Mouse (Mus musculus) heart, adult 11 months (tissue): ENCODE data around the gene D330020A13Rik.
A peak's percentile ranks its signal among the peaks of the same experiment; 100 is the strongest.
"Not testable (repeated sequence)": the region's sequence is repeated elsewhere in the genome, so short reads cannot be mapped to it uniquely, and the experiment has no call there.

ENCODE experiments used
- DNase-seq: peaks from one replicate; pipeline ENCODE4 v3.0.0; 2022

Gene D330020A13Rik

DNA sequence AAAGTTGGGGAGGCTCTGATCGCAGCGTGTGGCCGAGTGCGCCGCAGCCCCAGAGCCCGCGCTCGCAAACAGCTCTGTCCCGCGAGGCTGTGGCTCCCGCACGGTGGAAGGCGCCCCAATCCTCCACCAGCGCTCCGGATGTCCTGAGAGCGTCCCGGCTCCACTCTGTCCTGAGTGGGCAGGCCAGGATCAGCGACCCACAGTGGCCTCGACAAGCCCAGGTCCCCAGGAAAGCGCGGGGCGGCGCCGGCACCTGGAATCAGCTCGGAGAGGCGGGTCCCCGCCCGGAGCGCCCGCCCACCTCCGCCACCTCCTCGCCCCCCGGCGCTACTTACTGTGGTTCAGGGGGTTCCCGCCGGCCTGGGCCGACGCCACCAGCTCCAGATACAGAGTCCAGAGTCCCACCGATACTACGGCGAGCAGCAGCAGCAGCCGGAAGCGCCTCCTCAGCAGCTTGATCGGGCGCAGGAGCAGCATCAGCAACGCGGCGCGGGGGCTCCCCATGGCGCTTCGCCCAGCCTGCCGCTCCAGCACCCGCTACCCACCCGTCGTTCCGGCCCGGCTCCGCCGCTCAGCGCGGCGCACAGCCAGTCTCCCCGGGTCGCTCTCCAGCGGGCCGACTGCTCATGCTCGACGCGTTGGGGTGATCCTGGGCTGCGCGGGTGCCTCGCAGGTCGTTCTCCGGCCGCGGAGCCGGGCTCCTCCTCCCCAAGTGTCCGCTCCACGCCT is at the start of gene D330020A13Rik, which contains the start of gene B4galnt3:
Gene D330020A13Rik, plus strand, starts transcription at position 309 of the 729 bp plus-strand sequence.
Gene B4galnt3, minus strand, starts transcription at position 504 of the 729 bp plus-strand sequence.
- DNase-seq, result no peak

DNA sequence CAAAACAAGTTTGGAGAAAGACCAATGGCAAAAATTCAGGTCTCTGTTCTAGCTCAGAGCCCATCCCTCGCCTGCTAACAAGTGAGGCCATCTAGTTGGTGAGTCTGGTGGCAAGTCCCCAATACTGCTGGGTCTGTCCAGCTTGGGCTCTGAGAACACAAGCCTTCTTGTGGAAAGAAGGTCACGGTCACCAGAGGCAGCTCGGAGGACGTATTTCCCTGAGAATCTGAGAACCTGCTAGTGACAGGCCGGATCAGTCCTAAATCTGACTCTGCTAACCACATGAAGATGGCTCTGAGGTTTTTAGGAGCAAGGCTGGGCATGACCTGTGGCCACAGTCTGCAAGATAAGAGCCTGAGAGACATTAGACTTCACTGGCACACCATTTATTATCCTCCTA is 47.5 kb upstream of the D330020A13Rik start:
- no peak for DNase-seq

DNA sequence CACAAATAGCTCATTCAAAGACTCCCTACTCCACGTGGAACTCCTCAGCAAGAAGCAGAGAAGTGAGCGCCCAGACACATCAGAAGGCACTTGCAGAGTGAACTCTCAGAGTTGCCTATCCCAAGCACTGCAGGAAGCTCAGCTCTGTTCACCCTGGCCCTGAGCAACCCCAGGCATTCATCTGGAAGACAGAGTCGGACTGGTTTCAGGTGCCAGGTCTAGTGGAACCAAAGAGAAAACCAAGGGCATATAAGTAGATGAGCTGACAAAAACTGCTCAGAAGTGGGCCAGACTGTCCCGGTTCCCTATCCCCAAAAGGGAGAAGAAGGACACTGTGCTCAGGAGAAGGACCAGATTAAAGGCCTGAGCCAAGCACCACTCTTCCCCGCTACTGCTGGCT is 44.3 kb upstream of the D330020A13Rik start:
- DNase-seq, result no peak

DNA sequence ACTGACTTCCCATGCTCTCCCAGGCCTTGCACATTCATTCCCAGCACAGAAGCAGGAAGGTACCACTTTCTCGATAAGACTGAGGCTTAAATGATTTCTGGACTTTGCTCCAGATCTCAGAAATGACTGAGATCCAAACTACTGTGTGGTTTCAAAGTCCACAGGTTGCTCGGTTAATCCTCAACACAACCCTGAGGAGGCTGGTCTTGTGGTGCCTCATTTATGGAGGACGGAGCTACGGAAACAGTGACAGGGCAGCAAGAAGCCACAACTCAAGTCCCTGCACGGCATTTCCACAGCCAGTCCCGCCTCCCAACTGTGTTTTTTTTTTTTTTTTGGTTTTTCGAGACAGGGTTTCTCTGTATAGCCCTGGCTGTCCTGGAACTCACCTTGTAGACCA is 43.2 kb upstream of the D330020A13Rik start:
- DNase-seq, result no peak

DNA sequence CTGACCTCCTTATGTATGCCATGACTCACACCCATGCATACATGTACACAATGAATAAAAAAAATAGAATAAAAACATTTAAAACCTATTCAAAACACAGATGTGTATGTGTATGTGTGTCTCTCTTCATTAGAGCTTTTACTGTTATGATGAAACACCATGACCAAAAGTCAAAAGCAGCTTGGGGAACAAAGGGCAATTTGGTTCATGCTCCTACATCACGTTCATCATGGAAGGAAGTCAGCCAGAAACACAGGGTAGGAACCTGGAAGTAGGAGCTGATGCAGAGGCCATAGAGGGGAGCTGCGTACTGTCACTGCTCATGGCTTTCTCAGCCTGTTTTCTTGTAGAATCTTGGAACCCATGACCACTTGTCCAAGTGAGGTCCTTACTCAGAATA is 41.4 kb upstream of the D330020A13Rik start:
- DNase-seq, result no peak

DNA sequence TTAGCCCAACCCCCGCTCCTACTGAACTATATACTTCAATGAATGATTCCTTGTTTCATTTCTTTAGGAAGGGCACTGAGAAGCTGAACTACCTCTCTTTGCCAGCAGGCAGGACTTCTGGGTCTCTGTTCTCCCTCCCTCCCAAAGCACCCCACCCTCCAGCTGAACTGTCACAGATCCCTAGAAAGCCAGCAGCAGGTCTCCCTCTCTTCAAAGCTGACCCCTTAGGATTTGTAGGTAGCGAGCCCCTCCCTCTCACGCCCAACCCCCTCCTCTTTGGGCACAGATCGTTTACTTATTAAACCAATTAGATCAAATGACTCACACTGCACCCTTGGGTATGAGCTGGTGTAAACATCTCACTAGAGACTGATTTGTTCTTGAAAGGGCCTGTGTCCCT is 39.5 kb upstream of the D330020A13Rik start:
- DNase-seq, result no peak

DNA sequence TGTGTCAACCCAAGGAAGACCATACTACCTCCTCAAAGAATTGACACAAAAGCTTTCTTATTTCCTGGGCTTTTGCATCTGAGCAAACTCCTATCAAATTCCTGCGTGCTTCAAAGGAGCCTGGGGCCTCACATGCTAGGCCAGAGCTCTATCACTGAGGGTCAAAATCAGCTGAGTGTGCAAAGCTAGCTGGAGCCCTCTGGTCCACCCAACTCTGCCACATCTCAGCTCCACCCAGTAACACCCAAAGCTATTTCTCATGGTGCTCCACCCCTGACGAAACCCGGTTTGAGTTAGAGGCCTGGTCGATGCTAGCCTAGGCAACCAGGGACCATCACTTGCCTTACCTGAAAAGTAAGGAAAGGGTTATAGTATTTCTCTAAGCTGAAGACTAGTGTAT is 39.0 kb upstream of the D330020A13Rik start:
- DNase-seq, result no peak

DNA sequence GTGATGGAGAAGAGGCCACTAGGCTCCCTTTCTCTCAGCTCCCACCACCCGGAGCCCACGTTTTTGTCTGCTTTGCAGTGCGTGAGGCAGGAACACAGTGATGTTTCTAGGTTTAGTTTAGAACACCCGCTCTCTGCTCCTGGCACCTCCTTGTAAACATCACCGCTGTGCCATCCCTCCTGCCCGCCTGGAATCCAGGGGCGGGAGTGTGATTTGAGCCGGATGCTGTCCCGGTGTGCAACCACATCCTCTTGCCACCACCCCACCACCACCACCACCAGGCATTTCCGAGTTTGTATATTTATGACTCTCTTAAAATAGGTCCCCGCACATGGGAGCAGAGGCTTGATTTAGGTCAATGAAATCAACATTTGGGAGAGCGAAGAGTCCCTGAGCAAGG is 38.5 kb upstream of the D330020A13Rik start:
- no peak for DNase-seq

DNA sequence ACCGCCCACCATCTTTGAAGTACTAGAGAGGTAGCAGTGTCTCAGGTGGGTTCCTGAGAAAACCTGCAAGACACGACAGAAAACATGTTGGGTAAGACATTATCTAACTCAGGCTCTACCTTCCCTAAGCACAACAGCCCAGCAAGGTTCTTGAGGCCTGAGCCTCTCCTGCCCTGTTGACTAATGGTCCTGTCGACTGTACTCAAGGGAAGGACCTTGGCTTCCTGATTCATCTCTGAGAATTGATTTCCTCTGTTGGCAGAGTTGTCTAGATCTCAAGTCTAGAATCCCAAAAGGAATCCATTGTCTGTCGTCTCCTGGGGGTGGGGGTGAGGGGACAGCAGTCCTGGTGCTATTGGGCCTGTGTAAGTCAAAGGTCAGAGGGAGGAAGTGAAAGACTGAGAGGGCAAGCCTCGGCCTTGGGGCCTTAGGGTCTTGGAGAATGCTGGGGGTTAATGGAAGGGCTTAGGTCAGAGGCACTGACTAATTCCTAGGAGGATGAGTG is 37.7 kb upstream of the D330020A13Rik start:
- no peak for DNase-seq

DNA sequence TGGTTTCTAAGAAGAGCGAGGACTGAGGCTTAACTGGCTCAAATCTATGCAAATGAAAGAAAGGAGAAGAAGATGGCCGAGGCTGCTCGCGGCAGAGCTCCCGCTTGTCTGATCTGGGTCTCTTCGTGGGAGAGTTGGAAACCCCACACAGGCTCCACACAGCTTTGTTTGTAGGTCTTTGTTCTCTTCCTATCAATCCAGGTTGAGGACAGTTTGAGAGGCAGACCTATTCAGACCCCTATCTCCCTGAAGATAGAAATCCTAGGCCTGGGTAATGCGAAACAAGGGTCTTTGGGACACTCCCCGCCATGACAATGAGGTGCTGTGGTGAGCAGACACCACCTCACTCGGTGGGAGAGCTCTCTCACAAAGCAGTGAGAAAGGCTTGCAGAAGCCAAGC is 34.7 kb upstream of the D330020A13Rik start:
- DNase-seq, result no peak

DNA sequence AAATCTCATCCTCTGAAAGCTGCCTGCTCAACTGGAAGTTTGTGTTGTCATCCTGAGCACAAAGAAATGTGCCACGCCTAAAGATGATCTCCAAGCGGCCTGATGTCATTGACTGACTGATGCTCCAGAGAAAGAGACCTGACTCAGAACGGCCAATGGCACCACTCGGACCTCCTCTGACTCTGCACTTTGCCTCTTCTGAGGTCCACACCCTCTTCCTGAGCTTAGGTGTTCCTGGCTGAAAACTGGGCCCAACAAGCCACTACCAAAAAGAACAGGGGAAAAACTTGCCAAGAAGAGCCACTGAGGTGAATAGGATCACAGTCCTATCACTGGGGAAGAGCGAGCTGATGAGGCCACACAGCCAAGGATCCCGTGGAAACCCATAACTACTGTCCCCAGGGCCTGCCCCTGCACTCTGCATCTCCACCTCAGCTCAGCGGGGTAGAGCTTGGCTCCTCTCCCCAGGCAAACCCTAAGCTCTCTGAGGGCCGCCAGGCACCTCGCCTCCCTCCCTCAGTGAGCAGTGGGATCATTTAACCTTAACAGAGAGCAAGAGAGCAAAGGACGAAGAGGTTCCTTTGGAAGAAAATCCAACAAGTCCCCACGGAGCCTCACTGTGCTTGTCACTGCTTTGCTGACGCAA is 31.2 kb upstream of the D330020A13Rik start:
- no peak for DNase-seq

DNA sequence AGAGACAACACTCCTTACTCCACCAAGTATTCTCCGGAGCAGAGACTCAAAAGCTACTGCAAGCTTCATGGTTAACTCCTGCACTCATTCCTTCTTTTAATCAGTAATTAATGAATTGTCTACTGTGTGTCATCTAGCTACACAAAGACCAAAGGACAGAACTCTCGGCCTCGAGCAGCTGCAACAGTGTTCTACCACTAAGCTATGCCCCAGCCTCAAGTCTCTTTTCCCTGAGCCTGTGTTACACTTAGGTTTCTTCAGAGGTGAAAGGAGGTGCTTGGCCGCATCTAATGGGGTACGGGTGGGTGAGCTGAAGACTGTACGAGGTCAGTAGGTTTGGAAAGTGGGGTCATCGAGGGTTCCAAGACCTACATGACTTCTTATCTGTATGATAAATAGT is 30.6 kb upstream of the D330020A13Rik start:
- peak; percentile 86 for DNase-seq

DNA sequence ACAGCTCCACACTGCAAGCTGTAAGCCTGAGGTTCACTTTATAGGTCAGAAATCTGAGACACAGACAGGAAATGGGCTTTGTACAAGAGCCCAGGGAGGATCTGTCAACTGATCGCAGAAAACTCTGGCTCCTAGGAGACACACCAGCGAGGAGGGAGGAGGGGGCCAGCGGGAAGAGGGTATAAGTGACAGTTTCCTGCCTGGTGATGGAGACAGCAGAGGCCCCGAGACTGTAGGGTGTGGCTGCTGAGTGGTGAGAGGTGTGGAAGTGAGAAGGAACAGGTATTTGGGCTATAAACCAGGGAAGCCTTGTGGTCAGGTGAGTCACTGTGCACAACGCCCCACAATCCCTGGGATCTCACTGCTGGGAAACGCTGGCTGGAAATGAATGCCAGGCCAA is 30.0 kb upstream of the D330020A13Rik start:
- no peak for DNase-seq

DNA sequence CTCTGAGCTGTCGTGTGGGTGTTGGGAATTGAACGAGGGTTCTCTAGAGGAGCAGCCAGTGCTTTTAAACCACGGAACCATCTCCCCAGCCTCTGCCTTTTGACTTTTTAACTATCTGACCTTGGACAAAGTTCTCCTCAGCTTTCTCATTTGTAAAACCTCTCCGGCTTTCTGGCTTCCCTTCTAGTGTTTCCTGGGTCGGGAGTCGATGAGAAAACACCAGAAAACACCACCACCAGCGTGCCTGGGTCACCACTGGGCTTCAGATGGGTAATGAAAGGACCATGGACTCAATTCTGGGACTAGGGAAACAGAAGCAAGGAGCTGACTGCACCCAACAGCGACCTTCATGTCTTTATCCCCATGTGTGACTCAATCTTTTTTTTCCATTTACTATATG is 20.0 kb upstream of the D330020A13Rik start:
- no peak for DNase-seq

DNA sequence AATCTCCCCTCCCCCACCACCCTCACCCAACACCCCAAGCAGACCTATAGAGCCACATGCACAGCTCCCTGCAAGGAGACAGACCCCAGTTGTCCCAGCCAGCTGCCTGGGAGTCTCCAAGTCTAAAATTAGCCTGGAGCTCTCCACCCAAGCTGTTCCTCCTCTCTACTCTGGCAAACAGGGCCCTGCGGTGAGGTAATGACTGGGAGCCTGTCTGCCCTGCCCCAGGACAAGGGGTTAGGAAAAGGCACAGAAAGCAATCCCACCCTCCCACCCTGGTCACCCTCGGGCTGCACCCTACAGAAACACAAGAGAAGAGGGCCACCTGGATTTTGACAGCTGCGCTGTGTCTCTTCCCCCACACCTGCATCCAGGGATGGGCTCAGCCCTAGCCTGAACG is 19.3 kb upstream of the D330020A13Rik start:
- DNase-seq, result peak; percentile 97

DNA sequence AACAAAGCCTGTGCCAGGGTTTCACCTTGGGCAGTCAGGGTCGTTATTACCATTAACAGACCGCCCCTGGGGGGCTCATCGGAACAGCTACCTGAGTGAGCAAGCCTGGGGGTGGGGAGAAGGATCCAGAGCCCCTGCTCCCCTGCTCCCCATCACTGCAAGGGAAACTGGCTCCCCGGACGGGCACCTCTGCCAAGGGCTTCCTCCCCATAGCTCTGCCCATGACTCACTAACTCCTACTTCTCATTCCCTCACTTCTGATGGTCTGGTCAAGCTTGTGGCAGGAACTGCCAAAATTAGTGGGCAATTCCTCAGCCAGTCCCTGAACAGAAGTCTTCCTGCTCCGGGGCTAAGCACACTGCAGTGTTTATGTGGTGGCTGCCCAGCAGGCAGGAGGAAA is 18.9 kb upstream of the D330020A13Rik start:
- DNase-seq, result peak; percentile 88

DNA sequence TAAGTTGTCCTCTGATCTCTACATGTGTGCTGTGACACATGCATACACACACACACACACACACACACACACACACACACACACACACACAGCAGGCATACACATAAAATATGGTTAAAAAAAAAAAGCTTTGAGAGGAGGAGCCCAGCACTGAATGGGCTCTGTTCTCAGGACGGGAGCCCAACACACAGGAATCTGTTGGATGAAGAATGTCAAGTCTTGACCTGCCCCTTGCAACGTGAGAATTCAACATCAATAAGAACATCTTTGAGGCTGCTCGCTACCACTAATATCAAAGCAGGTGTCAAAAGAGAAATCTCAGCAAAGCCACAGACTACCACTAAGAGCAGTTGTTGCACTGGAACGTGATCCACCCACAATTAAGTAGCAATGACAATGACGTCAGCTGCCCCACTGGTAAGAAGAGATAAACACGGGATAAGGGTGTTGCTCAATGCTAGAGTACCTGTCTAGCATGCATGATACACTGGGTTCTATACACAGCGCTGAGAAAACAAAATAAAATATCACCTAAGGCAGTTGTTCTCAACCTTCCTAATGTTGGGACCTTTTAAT is 17.2 kb upstream of the D330020A13Rik start:
- no peak for DNase-seq

DNA sequence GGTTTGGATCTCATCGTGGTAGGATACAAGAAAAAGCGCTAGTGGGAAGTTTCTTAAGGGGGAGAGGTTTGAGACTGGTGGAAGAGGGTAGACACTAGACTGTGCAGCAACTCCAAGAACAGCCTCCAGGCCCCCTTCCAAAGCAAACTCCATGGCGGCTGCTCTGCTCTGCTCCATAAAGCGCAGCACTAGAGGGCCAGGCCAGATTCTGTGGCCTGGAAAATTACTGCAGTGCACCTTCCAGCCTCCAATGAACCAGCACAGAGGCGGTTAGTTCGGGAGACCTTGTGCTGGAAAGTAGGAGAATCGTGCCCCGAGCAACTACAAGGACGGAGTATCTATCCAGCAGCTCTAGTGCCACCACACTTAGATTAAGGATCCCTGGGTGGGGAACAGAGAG is 6.9 kb upstream of the D330020A13Rik start:
- DNase-seq, result no peak

DNA sequence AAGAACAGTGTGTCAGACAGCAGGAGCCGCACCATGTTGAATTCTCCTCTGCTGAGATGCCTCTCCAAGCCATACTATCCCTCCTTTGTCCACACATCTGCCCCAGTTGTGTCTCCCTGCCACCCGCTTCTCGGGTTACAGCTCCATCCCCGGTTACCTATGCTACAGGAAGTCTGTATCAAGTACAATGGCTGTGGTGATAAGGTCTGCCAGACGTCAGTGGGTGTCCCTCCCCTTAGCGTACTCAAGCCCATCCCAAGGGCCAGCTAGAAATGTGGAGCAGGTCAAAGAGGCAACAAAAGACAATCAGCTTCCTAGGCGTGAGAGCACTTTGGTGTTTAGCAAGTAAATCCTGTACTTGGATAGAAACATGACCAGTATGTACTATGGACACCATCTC is 5.6 kb upstream of the D330020A13Rik start:
- no peak for DNase-seq

DNA sequence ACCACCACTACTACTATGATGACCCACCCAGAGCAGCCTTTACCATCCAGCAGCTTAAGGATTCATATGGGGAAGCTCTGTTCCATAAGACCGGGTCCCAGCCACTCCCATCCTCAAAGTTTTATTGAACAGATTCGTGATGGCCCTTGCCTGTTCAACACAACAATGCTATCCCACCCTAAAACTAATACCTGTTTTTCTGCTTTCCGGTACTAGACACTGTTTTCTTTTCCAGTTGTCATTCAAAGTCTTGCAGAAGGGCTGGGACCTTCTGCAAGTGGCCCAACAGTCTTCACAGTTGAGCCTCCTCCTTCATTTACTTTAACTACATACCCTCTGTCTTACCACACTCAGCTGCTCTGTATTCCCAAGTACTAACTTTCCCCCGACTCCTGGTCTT is 4.7 kb upstream of the D330020A13Rik start:
- no peak for DNase-seq

DNA sequence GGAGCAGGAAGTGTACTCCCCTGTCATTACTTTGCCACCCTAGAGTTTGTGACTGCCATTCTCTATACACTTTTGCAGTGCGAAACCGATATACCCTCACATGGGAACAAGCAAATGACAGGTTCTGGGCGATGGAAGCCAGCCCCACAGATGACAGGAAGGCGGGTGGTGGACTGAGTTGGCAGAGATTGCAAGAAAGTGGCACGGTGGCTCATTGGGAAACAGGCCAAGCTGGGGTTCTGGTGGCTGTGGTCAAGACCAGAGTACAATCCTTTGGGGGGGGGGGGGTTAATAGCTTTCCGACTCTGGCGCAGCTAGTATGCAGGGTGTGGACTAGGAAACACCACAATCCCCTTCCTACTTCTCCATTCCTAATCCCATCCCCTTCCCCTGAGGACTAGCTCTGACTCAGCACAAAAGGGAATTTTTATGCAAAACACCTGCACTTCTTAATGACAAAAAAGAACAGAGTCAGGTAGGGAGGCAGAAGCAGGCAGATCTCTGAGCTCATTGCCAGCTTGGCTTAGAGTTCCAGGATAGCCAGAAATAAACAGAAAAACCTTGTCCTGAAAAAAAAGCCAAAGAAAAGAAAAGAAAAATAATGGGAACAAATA is 2.7 kb upstream of the D330020A13Rik start:
- no peak for DNase-seq

DNA sequence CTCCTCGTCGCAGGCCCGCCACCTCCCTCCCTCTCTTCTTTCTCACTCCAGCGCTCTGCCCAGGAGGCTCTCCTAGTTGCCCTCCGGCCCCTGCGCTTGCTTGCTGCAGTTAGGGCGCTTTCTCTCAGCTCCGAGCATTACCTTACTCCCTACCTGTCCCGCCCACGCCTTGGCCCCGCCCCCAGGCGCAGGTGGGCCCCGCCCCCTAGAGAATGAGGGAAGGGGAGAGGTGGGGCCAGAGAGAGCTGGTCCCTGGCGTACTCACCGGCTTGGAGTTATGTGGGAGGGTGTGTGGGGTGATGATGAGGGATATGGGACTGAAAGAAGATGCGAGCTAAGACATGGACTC is 595 bp downstream of the D330020A13Rik start:
- peak; percentile 90 for DNase-seq

DNA sequence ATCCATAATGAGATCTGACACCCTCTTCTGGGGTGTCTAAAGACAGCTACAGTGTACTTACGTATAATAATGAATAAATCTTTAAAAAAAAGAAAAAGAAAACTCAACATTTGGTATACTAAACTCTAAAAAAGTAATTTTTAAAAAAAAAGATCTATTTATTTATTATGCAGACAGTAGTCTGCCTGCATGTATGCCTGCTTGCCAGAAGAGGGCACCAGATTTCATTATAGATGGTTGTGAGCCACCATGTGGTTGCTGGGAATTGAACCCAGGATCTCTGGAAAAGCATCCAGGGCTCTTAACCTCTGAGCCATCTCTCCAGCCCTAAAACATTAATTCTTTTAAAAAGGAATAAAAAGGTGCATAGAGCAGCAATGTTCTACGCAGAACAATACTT is 2.4 kb downstream of the D330020A13Rik start:
- DNase-seq, result not testable (repeated sequence)

DNA sequence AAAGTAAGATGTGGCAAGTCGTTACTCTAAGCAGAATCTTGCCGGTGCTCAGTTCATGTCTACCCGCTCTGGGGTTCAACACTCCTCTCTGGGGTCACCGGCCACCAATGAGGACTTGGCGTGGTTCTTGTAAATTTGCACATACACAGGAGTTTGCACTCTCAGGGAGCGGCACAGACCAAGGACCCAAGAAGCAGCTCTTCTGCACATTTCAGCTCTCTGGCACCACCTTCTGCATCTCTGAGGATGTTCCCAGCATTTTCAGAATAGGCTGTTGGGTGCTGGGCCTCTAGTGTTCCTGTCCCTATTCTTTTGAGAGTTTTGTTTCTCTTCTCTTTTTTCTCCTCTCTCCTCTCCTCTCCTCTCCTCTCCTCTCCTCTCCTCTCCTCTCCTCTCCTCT is 7.0 kb downstream of the D330020A13Rik start:
- no peak for DNase-seq
